Mouse (Mus musculus) embryo, embryonic 11 days (tissue): ENCODE measurements around the gene Muc5ac.
"Not testable (repeated sequence)": the region's sequence is repeated elsewhere in the genome, so short reads cannot be mapped to it uniquely, and the experiment has no call there.

Experiments
- DNase-seq: peaks from one replicate; pipeline ENCODE4 v3.0.0-alpha.2; 2015

Gene Muc5ac

GRCm38 (mm10) chr7:141788677-141789452, at the start of gene Muc5ac:
Muc5ac (plus strand) TSS chr7:141788972.
- no peak for DNase-seq

DNA sequence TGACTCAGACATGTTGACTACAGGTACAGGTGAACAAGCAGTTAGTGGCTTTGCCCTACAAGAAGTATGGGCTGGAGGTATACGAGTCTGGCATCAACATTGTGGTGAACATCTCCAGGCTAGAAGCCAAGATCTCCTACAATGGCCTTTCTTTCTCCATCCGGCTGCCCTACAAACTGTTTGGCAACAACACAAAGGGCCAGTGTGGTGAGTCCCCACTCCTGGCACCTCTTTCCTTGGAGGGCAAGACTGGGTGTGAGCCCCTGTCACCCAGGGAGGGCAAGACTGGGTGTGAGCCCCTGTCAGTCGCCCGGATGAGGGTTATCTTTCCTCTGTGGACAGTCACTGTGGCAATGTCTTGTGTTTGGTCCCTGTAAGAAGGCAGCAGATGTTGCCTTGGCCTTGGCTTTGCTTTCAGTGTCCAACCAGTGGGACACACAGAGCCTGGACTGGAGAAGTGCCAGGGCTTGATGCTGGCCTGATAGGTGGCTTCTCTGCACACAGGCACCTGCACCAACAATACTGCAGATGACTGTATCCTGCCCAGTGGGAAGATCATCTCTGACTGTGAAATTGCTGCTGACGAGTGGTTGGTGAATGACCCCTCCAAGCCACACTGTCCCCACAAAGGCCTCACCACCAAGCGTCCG, 41.2 kb upstream of the Muc5ac start:
- no peak for DNase-seq

GRCm38 (mm10) chr7:141752513-141752912, 36.3 kb upstream of the Muc5ac start:
- DNase-seq, result no peak

- peak; percentile 72 for DNase-seq
Measured at GRCm38 (mm10) chr7:141755831-141756230, 32.9 kb upstream of the Muc5ac start.

DNA sequence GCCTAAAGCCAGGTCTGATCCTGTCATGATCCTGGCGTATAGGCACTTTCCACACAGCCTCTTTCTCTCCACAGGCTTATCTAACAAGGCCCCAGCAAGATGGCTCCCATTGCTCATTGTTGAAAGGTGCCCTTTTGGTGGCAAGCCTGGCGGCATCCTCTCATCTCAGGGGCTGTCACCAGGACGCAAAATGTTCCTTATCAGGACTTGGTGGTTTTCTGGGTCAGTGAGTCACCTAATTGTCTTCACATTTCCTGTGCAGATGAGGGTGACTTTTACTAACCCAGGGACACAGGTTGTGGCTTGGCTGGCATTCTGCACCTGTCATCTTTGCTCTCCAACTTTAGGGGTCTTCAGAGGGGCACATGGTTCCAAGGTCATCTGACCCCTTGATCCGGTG, 30.5 kb upstream of the Muc5ac start:
- DNase-seq, result no peak

DNA sequence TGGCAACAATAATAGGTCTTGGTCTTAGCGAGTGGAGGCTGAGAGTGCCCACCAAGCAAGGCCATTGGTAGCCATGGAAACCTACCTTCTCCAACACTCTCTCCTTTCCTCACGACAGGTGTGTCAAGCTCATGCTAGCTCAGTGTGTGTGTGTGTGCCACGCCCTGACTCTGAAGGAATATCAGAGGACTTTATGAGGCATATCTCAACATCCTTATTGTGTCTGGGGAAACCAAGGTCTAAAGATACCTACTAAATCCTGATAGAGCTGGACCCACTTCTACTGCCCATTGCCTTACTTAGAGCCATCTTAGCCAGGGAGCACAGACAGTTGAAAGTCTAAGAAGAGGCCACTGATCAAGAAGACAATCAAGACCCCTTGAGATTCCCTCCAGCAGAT, 18.3 kb upstream of the Muc5ac start:
- DNase-seq, result no peak

DNA sequence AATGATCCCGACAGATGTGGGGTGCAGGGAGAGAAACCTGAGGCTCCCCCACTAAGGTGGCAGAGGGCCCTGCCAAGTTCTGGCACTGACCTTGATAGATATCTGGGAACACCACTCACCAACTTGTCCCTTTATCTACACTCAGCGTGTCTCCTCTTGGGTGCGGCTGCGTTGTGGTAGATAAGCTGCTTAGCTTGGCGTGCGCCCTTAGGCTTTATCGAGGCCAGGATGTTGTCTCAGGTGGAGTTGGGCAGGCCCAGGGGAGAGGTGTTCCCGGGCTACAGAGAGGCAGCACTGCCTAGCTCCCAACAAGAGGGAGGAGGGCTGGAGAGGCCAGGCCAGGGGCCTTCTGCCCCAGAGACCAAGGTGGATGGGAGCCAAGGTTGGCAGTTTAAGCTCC, 17.8 kb upstream of the Muc5ac start:
- no peak for DNase-seq

DNA sequence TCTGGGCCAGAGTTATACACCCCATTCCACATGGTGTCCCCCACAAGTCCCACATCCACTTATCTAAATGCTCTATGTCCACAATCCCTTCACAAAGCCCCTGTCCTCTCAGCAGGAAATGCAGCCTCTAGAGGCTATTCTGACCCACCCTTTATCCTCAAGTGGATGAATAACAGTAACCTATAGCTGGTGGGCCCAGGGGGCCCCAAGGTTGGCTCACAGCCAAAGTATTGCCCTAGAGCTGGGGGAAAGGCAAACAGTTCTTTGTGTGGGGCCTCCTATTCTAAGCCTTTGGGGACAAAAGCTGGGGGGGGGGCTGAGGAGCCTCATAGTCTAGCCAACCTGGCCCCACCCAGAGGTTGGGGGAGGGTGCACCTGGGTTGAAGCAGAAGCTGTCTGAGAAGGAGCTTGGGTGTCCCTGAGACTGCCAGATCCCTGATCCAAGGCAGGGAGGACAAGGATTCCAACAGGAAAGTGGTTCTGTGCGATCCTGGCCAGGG, 16.7 kb upstream of the Muc5ac start:
- DNase-seq, result no peak

DNA sequence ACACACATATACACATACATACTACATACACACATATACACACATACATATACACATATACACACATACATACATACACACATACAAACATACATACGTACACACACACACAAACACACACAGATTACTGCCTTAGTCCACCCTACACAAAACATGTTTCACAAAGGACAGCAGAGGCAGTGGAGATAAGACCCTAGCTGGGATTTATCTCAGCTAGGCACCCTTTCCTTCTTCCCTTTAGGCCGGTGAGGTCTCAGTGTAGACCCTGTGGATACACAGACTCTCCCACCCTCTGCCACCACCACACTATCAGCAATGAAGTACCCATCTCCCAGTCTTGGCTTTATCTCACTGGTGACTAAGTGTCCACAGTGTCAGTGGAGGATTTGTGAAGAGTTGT, 13.9 kb upstream of the Muc5ac start:
- DNase-seq, result no peak

DNA sequence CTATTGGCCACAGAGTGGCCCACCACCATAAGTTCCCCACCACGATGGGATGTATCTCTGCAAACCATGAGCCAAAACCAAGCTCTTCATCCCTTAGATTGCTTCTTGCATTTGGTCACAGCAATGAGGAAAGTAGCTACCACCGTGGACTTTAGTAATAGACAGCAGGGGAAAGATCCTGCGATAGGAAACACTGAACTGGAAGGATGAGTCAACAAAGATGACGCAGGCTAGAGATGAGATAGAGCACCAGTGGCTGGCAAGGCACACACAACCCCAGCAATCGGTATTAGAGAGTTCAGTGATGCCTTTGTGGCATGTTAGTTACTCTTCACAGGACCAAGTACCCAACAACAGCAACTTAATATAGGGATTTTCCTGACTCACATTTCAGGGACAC, 12.6 kb upstream of the Muc5ac start:
- DNase-seq, result no peak

DNA sequence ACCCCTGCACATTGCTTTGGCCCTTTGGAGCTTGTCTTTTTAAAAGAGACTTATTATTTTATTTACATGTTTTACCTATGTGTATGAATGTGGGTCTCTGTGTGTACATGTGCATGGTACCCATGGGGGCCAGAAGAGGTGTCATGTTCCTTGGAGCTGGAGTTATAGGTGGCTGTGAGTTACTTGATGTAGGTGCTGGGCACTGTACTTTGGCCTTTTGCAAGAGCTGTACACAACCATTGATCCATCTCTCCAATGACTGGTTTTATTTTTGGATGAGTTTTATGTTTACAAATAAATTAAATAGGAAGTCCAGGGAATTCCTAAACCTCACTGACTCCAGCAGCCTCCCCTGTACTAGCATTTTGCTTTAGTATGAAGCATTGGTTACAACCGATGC, 5.5 kb downstream of the Muc5ac start:
- no peak for DNase-seq

GRCm38 (mm10) chr7:141803206-141803605, 14.4 kb downstream of the Muc5ac start:
- DNase-seq, result no peak

DNA sequence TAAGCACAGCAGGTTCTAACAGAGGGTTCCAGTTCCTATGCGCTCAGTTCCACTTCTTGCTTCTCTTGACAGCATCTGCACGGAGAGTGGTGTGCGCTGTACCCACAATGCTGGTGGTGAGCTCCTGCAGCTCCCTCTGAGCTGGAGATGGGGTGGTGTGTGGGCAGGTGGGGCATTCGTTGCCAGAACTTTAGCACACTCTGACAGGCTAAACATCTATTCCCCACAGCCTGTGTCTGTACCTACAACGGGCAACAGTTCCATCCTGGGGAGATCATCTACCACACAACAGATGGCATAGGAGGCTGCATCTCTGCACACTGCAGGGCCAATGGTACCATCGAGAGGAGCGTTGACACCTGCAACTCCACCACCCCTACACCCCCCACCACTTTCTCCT, 16.6 kb downstream of the Muc5ac start:
- no peak for DNase-seq

- DNase-seq, result not testable (repeated sequence)
Measured at GRCm38 (mm10) chr7:141807823-141808222, 19.1 kb downstream of the Muc5ac start.

DNA sequence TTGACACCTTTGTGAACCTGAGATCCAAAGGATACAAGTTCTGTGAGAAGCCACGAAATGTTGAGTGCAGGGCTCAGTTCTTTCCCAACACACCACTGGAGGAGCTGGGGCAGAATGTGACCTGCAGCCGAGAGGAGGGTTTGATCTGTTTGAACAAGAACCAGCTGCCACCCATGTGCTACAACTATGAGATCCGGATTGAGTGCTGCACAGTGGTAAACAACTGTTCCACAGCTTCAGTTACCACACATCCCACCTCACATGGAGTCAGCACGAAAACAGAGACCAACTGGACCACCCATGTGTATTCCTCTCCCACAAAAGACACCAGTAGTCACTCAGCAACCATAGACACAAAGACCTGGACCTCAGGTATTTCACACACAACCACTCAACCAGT, 21.2 kb downstream of the Muc5ac start:
- not testable (repeated sequence) for DNase-seq

- DNase-seq, result no peak
Measured at GRCm38 (mm10) chr7:141813321-141813720, 24.5 kb downstream of the Muc5ac start.

- DNase-seq, result no peak
Measured at GRCm38 (mm10) chr7:141815361-141815760, 26.6 kb downstream of the Muc5ac start.

DNA sequence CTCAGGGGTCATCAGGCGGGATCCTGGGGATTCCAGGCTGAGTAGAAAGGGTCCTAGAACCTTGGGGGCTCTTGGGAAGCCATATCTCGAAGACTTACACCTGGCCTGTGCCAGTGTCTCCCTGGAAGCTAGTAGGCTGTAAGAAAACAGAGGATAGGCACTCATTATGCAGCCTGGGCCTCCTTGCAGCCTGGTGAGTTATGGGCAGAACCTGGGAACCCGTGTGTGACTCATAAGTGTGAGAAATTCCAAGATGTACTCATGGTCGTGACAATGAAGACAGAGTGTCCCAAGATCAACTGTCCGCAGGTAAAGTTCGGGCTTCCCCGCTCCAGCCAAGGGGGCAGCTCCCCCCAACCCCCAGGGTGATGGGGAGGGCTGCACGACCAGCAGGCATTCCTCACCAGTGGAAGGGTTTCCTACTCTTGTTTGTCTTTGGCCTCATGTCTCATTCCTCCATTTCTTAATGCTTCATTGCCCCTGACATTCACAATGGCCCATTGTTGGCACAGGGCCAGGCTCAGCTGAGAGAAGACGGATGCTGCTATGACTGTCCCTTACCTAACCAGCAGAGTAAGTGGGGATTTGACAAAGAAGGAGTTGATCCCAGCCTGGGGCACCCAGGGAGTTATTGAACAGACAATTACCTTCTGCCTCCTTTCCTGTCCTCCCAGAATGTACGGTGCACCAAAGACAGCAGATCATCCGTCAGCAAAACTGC, 28.7 kb downstream of the Muc5ac start:
- peak; percentile 41 for DNase-seq

- DNase-seq, result no peak
Measured at GRCm38 (mm10) chr7:141818267-141818666, 29.5 kb downstream of the Muc5ac start.

DNA sequence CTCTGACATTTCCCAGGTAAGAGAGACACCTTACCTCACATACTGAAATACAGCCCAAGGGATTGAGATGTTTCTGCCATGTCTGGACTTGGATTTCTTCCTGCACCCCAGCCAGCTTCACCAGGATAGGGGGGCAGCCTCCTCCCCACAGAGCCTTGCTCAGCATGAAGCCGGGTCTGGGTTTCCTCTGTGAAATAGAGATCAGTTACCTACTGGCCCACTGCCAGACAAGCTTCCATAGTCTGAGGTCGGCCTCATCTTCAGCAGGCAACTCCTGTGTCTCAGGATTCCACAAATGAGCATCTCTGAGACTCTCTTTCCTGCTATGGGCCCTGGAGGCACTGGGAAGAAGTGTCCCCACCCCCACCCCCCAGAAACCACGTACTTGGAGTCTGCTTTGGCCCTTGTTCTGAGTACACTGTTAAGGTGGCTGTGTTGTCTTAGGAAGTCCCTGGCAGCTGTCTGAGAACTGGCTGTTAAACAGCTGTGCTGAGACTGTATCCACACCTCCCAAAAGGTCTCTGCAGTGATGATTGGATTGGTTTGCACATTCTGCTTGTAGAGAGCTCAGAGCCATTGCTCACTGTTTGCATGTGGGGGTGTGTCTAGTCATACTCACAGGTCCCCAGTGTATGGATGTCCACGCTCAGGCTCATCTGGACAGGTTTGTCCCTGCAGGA, 34.0 kb downstream of the Muc5ac start:
- no peak for DNase-seq

- DNase-seq, result no peak
Measured at GRCm38 (mm10) chr7:141823699-141824098, 34.9 kb downstream of the Muc5ac start.

- no peak for DNase-seq
Measured at GRCm38 (mm10) chr7:141824398-141824797, 35.6 kb downstream of the Muc5ac start.

- no peak for DNase-seq
Measured at GRCm38 (mm10) chr7:141835941-141836340, 47.2 kb downstream of the Muc5ac start.
